Mouse (Mus musculus): ENCODE results near the gene Lmbr1. TPM values are rescaled to one million over a fixed set of nuclear protein-coding genes. Genes with fewer than 3 reads are reported as not detected.
A peak's percentile ranks its signal among the peaks of the same experiment; 100 is the strongest.
"Not testable (repeated sequence)": the region's sequence is repeated elsewhere in the genome, so short reads cannot be mapped to it uniquely, and the experiment has no call there.

Lmbr1 gene
- 12.2 and 13.0 TPM in 2 replicates for polyA plus RNA-seq (2015; fragmentation: Nextera tagmentation; extraction: Ambion mirVana)

DNA sequence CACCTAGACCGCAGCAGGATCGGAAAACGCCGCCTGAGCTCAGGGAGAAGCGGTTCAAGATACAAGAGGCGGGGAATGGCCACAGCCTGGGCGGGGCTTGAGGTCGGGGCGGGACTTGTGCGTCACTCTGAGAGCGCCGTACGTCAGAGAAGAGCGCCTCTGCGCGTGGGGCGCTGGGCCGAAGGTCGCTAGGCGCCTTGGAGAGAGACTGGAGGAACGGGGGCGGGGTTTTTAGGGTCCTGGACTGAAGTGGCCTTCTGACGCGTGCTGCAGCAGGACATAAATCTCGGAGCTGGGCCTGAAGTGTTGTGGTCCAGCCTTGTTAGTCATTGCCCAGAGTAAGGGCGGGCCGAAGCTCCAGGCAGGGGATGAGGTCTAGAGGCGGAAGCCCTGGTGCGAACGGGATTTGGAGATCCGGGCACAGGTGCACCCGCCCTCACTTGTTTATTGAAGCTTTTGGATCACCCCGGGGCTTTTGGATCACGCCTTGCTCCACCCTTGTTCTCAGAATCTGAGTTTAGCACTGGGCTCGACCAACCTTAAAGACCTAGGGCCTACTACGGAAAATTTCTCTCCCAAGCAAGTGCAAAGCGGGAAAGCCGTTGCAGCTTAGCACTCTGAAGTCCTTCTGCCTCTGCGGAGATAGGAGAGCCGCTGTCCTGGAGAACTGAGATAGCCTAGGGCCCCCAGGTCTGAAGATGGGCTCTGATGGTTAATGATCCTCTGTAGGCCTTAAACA is at the start of gene Lmbr1:
Lmbr1 (minus strand) TSS at position 93 of the 739 bp plus-strand sequence.
- H3K4me1 ChIP-seq (replicated peaks; ENCODE audit: control insufficient read depth, insufficient read depth), result no peaks in the 10 kb centered on the region
- no peaks in the 10 kb centered on the region for H3K9me3 ChIP-seq (ENCODE audit: control insufficient read depth, low read length)
- 1% methylated on average over 40 of the region's 40 CpGs for WGBS

GRCm38 (mm10) chr5:29423330-29423729 is 45.1 kb upstream of the Lmbr1 start:
- not testable (repeated sequence) for H3K36me3 ChIP-seq (ENCODE audit: control insufficient read depth, insufficient read depth, low read length); H3K4me3 ChIP-seq (ENCODE audit: low read depth, low read length); H3K9me3 ChIP-seq (ENCODE audit: control insufficient read depth, low read length); H3K27me3 ChIP-seq (ENCODE audit: control insufficient read depth, insufficient read depth, low read length); H3K27ac ChIP-seq (replicated peaks); H3K9ac ChIP-seq (ENCODE audit: low read length); H3K4me1 ChIP-seq (replicated peaks; ENCODE audit: control insufficient read depth, insufficient read depth); H3K4me2 ChIP-seq (replicated peaks; ENCODE audit: low read depth); ATAC-seq (ENCODE audit: low FRiP score, low TSS enrichment); DNase-seq (ENCODE audit: low spot score)
- WGBS, result 46% methylated on average over 3 of the region's 3 CpGs

More for the DNA sequence above, at the start of gene Lmbr1:
- TF ChIP-seq EP300 (optimal IDR thresholded peaks at IDR 0.05) (no peak), CTCF (IDR thresholded peaks at IDR 0.05; ENCODE audit: low read depth) (no peak)
- Histone ChIP-seq H3K27ac (replicated peaks) (peak within 1 kb of the TSS; percentile 91), H3K27me3 (ENCODE audit: control insufficient read depth, insufficient read depth, low read length) (no peaks in the 10 kb centered on the region), H3K4me3 (ENCODE audit: low read depth, low read length) (peak within 1 kb of the TSS; percentile 73), H3K36me3 (ENCODE audit: control insufficient read depth, insufficient read depth, low read length) (no peaks in the 10 kb centered on the region), H3K9ac (ENCODE audit: low read length) (peak within 1 kb of the TSS; percentile 88), H3K4me2 (replicated peaks; ENCODE audit: low read depth) (peak within 1 kb of the TSS; percentile 87)
- DNase-seq (ENCODE audit: low spot score), result peak; percentile 97
- peak; percentile 97 for ATAC-seq (ENCODE audit: low FRiP score, low TSS enrichment)

DNA sequence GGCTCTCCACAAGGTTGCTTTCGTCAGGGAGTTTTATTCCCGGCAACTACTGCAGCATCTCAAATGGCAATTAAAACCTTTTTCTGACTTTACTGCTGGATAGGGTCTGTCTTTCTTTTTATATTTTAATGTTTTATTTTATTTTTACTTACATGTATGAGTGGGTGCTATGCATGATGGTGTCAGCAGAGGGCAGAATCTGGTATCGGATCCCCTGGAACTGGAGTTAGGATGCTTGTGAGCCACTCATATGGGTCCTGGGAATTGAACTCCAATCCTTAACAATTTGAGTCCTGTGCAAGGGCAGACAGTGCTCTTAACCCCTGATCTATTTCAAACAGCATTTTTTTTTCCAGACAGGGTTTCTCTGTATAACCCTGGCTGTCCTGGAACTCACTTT is 34.9 kb upstream of the Lmbr1 start:
- H3K9ac ChIP-seq (ENCODE audit: low read length), result no peak overlapping the region
- H3K36me3 ChIP-seq (ENCODE audit: control insufficient read depth, insufficient read depth, low read length), result no peaks in the 10 kb centered on the region
- H3K9me3 ChIP-seq (ENCODE audit: control insufficient read depth, low read length), result no peaks in the 10 kb centered on the region
- ATAC-seq (ENCODE audit: low FRiP score, low TSS enrichment) (no peak), DNase-seq (ENCODE audit: low spot score) (peak; percentile 21)
- 88% methylated on average over 3 of the region's 3 CpGs for WGBS
- no peaks in the 10 kb centered on the region for H3K27me3 ChIP-seq (ENCODE audit: control insufficient read depth, insufficient read depth, low read length)
- no peak overlapping the region for H3K27ac ChIP-seq (replicated peaks)
- H3K4me2 ChIP-seq (replicated peaks; ENCODE audit: low read depth), result no peak overlapping the region
- no peak overlapping the region for H3K4me3 ChIP-seq (ENCODE audit: low read depth, low read length)
- no peaks in the 10 kb centered on the region for H3K4me1 ChIP-seq (replicated peaks; ENCODE audit: control insufficient read depth, insufficient read depth)
- TF ChIP-seq EP300 (optimal IDR thresholded peaks at IDR 0.05), result no peak
- peak; percentile 54 for TF ChIP-seq CTCF (IDR thresholded peaks at IDR 0.05; ENCODE audit: low read depth)

DNA sequence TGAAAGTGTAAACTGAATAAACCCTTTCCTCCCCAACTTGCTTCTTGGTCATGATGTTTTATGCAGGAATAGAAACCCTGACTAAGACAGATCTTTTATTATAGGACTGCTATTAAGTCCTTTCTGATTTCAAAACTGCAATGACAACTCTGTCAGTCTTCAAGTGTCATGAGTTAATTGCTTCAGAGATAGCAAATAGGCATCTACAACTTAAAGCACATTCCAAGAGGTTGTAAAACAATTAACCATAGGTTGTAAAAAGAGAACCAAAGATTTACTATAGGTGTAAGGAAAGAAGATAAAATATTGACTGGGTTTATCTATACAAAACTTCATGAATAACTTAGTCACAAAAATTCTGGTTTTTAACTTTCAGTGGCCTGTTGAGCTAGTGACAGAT is 32.7 kb upstream of the Lmbr1 start:
- no peaks in the 10 kb centered on the region for H3K27me3 ChIP-seq (ENCODE audit: control insufficient read depth, insufficient read depth, low read length)
- H3K27ac ChIP-seq (replicated peaks), result no peak overlapping the region
- ATAC-seq (ENCODE audit: low FRiP score, low TSS enrichment) (no peak), DNase-seq (ENCODE audit: low spot score) (no peak)
- H3K9me3 ChIP-seq (ENCODE audit: control insufficient read depth, low read length), result no peaks in the 10 kb centered on the region
- no peak overlapping the region for H3K9ac ChIP-seq (ENCODE audit: low read length)
- TF ChIP-seq CTCF (IDR thresholded peaks at IDR 0.05; ENCODE audit: low read depth) (no peak), EP300 (optimal IDR thresholded peaks at IDR 0.05) (no peak)
- H3K4me3 ChIP-seq (ENCODE audit: low read depth, low read length), result no peak overlapping the region
- no peaks in the 10 kb centered on the region for H3K4me1 ChIP-seq (replicated peaks; ENCODE audit: control insufficient read depth, insufficient read depth)
- no peaks in the 10 kb centered on the region for H3K36me3 ChIP-seq (ENCODE audit: control insufficient read depth, insufficient read depth, low read length)
- H3K4me2 ChIP-seq (replicated peaks; ENCODE audit: low read depth), result no peak overlapping the region

DNA sequence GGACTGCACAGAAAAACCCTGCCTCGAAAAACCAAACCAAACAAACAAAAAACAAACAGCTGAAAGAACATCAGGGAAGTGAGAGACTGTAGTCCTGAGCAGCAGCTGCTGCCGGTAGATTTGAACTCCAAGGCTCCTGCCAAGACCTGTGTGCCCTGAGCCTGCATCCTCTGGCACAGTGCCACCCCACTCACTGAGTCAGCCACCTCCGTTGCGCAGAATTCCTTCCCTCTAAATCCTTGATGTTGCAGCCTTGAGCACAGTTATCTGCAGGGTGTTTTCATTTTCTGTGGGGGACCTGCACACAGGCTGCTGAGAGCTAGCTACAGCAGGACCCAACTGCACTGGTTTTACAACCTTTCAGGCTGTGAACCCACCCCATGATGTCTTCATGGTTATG is 20.2 kb upstream of the Lmbr1 start:
- TF ChIP-seq CTCF (IDR thresholded peaks at IDR 0.05; ENCODE audit: low read depth), result no peak
- no peak for TF ChIP-seq EP300 (optimal IDR thresholded peaks at IDR 0.05)
- 42% methylated on average over 4 of the region's 4 CpGs for WGBS
- H3K9ac ChIP-seq (ENCODE audit: low read length), result no peak overlapping the region

GRCm38 (mm10) chr5:29388944-29389765 is 11.0 kb upstream of the Lmbr1 start:
- peak overlapping the region; percentile 84; the same call in 1 of the 2 replicates for H3K27ac ChIP-seq (replicated peaks)
- H3K4me2 ChIP-seq (replicated peaks; ENCODE audit: low read depth), result no peak overlapping the region
- H3K4me1 ChIP-seq (replicated peaks; ENCODE audit: control insufficient read depth, insufficient read depth), result peaks cover 3% of the 10 kb centered on the region; the same call in 1 of the 2 replicates
- TF ChIP-seq CTCF (IDR thresholded peaks at IDR 0.05; ENCODE audit: low read depth) (peak; percentile 94), EP300 (optimal IDR thresholded peaks at IDR 0.05) (no peak)
- DNase-seq (ENCODE audit: low spot score), result peak; percentile 86
- H3K27me3 ChIP-seq (ENCODE audit: control insufficient read depth, insufficient read depth, low read length), result no peaks in the 10 kb centered on the region
- no peak overlapping the region for H3K9ac ChIP-seq (ENCODE audit: low read length)
- H3K36me3 ChIP-seq (ENCODE audit: control insufficient read depth, insufficient read depth, low read length), result no peaks in the 10 kb centered on the region
- peak; percentile 67 for ATAC-seq (ENCODE audit: low FRiP score, low TSS enrichment)
- H3K4me3 ChIP-seq (ENCODE audit: low read depth, low read length), result no peak overlapping the region
- no peaks in the 10 kb centered on the region for H3K9me3 ChIP-seq (ENCODE audit: control insufficient read depth, low read length)
- 16% methylated on average over 15 of the region's 15 CpGs for WGBS

More for the DNA sequence above, 20.2 kb upstream of the Lmbr1 start:
- no peaks in the 10 kb centered on the region for H3K4me1 ChIP-seq (replicated peaks; ENCODE audit: control insufficient read depth, insufficient read depth)
- no peak overlapping the region for H3K4me3 ChIP-seq (ENCODE audit: low read depth, low read length)
- no peaks in the 10 kb centered on the region for H3K36me3 ChIP-seq (ENCODE audit: control insufficient read depth, insufficient read depth, low read length)
- ATAC-seq (ENCODE audit: low FRiP score, low TSS enrichment) (no peak), DNase-seq (ENCODE audit: low spot score) (peak; percentile 22)
- H3K4me2 ChIP-seq (replicated peaks; ENCODE audit: low read depth), result no peak overlapping the region
- H3K27me3 ChIP-seq (ENCODE audit: control insufficient read depth, insufficient read depth, low read length), result no peaks in the 10 kb centered on the region
- H3K9me3 ChIP-seq (ENCODE audit: control insufficient read depth, low read length), result no peaks in the 10 kb centered on the region
- H3K27ac ChIP-seq (replicated peaks), result no peak overlapping the region

Measured in stomach, postnatal 0 days (tissue).